Mouse (Mus musculus): Measurements from ENCODE around the gene Pitpnm2.
A peak's percentile ranks its signal among the peaks of the same experiment; 100 is the strongest.

Gene Pitpnm2

DNA sequence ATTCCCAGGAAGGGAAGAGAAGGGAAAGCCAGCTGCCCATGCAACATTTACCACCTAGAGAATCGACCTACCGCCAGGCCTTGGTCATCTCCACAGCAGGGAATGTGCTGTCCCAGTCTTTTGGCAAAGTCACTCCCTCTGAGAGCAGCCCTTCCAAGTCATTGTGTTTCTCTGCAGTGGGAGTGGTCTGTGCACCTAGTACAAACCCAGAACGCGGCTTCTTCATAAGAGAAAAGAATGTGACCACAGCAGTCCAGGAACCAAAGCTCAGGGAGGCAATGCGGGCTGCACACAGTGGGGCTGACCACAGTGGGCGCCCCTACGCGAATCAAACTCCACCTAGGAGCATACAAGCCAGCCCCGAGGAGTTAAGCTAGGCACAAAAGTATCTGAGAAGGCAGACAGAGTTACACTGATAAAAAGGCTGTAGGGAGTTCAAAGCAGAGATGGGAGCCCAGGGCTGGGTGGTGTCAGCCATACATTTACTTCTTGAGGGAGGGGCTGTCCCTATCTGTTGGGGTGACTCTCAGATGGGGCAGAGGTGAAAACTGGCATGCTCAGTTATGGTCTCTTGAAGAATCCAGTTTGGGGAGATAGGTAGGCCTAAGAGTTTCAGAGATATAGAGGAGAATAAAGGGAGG, 1.5 kb downstream of the Pitpnm2 start:
- peak; percentile 35 for DNase-seq (ENCODE audit: low spot score)

DNA sequence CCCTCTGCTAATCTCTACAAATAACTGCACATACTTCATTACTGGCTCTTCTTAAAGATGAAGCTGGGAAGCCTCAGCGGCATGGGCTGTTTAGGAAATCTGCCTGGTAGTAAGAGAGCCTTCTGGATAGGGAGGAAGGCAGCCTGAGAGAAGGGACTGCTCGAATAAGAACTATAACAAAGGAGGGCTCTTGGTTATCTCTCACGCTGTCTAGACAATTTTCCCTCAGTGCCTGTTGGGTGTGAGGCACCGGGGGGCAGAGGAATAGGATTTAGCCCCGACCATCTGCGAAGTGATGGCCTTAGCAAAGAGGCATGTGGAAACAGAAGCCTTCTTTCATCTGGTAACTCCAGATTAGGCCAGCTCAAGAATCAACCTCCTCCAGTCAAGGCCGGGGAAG, 2.3 kb downstream of the Pitpnm2 start:
- no peak for DNase-seq (ENCODE audit: low spot score)

DNA sequence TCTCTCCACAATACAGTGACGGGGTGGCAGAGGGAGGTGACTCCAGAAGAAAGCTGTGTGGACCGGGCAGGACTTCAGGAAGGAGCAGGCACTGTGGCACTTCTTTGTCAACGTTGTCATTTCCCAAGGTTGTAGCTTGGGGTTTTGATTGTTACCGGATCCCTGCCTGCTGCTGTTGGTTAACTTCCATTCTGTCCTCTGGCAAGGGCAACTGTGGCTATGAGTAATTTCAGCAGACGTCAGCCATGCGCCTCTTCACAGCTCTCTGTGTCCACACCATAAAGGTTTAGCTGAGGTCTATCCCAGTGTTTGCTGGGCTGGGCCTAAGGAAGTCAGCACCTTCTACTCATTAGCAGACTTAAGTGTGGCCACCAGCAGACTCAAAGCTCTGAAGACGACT, 4.7 kb downstream of the Pitpnm2 start:
- no peak for DNase-seq (ENCODE audit: low spot score)

DNA sequence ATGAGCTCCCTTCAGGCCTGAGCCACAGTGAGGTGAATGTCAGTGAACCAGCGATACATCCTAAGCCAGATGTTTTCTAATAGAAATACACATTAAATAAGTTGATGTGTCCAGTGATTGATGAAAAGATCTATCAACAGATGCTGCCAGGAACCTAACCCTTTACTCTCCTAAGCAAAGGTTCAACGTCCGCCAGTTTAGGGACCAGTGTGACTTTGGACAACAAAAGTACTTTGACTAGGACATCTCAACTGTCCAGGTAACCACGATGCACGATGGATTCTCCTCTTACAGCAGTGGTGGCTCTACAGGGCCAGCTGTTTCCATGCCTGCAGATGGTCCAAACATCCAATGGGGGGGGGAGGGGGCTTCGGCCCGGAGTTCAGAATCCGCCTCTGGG, 5.1 kb downstream of the Pitpnm2 start:
- DNase-seq (ENCODE audit: low spot score), result no peak

DNA sequence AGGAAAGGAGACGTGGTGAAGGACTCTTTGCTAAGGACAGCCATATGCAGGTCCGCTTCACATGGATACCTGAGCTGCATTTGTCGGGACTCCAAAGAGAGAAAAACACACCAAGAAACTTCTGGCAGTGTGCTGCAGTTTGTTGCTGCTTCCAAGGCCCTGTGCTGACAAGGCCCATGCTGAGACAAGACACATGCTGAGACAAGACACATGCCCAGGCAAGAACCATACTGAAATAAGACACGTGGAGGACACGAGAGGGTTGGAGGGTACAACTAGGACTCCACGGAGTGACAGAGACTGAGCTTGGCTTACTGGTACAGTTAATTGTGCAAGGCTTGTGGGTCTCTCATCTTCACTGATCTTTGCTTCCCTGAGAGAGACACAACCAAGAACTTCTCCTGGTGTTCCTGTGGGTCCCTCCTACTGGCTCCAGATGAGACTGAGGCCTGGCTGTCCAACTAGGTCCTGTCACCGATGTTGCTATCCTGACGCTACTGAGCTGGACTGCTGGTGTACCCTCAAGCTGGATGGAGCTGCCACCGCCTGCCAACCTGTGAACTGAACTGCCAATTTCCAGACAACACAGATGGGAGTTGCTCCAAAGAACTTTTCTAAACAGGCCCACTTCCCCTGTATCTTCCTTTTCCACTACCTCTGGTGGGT, 6.2 kb downstream of the Pitpnm2 start:
- DNase-seq (ENCODE audit: low spot score), result no peak

DNA sequence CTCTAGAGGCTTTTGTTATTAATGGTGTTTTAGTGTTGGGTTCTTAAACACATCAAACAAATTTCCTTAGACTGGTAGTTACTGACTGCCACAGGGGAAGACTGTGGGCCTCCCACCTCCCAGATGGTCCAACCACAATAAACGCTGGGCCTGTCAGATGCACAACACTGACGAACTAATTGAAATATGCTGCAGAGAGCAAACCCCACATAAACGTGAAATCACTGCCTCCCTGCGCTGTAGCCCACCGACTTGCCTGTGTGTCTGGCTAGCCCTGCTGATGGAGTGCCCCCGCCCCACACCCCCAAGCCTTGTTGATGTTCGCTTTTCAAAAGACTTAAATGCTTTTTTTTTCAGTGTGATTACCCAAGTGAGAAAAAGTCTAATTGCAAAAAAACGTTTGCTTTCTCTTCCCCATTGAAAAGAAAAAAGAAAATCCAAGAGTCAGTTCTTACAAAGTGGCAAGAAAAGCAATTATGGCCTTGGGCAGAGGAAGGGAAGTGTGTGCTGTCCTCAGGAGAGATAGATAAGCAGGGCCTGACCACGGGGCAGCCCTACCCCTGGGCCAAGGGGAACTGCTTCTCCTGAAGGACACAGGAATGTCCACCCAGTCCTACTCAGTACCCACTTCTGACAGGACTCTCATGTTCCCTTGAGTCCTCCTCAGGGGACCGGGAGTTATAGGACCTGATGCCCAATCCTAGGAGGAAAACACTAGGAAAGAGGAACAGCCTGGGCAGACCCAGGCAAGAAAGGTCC, 7.7 kb downstream of the Pitpnm2 start:
- DNase-seq (ENCODE audit: low spot score), result no peak

DNA sequence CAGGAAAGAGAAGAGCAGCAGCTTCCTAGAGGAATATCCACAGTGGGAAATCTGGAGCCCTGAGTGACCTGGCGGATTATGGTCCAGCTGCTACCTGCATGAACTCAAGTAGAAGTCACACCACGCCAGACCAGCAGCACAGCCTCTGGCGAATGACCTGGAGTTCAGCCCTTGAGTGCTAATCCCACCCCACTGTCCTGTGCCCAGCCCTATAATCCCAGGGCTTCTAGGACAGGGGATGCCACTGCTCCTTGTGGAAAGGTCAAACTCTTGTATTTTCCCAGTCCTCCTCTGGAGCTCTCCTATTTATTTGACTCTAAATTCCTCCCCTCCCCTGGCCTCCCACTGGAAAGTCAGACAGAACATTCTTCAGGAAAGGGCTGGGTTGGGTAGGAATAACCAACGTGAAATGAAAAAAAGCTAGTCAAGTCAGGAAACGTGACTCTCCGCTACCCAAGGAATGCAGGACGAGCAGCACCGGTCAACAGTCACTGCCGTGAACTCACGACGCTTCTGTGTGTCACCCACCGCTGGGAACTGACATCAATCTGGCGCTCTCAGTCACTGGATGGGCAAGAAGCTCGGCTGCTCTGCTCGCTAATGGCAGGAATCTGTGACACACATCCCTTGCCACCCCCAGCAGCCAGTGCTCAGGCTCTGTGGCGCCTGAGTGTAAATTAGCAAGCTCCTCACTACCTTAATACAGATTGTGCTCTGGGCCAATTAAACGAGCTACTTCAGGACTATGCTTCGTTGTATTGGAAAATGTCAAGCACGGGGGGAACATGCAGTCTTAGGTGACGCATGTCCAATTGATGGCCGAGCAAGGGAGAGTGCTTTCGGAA, 8.5 kb downstream of the Pitpnm2 start:
- peak; percentile 47 for DNase-seq (ENCODE audit: low spot score)

DNA sequence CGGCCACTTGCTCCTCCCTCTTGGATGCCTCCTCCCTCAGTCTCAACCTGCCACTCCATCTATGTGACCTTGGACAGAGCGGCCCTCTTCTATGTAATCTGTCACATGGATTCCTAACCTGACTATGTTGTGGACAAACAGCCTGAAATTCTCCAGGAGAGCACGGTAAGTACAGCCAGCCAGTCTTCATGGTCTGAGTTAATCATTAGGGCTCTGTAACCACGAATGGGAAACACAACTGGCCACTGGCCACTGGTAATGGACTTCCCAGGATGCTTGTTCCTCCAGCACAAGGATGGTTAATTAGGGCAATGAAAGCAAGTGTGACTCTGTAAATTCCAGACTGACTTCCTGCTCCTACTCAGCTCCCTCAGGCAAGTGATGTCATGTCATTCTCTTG, 13.4 kb downstream of the Pitpnm2 start:
- DNase-seq (ENCODE audit: low spot score), result no peak

DNA sequence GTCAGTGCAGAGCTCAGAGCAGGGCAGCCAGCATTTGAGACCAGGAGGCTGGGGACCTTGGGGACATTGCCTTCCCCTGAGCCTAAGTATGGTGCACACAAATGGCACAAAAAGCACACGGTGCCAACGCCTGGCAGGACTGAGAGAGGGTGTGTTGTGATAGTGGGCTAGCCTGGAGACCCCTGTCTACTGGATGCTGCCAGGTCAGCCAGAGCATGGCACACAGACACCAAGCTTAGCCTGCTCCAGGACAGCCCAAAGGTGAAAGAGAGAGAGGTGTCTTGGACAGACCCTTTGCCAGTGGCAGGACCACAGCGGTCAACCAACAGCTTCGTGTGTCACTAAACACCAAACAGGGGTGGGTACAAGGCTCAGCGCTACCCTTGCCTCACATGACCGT, 14.8 kb downstream of the Pitpnm2 start:
- DNase-seq (ENCODE audit: low spot score), result no peak

DNA sequence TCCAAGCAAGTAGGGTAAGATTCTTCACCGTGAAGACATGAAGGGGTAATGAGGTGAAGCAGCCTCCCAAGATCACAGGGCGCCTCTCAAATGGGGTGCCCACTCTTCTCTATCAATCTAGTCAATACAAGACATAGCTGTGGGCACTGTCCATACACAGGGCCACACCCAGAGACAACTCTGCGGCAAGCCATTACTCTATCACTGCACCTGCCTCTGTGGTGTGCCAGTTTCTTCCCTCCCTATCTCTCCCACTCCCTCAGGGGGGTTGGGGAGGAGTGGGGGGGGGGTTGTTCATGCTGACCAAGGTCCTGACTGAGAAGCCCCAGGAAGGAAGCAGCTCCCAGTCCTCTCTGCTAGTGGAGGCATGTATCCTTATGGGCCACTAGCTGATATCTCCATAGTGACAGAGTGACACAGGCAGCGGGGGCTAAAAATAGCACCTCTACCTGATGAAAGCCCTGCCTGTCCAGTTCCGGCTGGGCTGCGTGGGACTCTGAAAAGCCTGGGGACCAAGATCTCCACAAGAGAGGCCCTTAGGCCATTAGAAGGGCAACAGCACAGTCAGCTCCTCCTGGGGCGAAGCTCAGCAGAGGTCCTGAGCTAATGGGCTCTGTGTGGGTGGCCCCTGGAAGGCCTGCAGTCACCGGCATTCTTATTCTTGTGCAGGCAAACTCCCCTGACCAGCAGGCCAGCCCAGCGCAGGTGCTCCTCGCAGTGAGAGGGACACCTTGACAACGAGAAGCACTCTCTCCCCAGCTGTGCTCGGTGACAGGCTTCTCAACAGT, 15.5 kb downstream of the Pitpnm2 start:
- DNase-seq (ENCODE audit: low spot score), result no peak

DNA sequence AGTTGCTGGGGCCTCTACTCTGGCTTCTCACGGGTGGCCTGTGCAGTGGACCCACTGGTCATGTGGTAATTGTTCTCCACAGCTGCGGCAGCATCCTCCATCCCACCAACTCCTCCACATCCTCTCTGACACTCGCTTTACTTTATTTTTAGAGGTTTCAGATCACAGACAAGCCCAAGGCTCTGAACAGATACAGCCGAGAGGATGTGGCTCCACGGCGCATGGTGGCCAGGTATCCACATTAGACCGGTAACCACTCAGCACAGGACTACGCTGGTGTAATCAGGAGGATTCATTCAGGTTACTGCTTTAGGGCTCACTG, 16.5 kb downstream of the Pitpnm2 start:
- DNase-seq (ENCODE audit: low spot score), result no peak

DNA sequence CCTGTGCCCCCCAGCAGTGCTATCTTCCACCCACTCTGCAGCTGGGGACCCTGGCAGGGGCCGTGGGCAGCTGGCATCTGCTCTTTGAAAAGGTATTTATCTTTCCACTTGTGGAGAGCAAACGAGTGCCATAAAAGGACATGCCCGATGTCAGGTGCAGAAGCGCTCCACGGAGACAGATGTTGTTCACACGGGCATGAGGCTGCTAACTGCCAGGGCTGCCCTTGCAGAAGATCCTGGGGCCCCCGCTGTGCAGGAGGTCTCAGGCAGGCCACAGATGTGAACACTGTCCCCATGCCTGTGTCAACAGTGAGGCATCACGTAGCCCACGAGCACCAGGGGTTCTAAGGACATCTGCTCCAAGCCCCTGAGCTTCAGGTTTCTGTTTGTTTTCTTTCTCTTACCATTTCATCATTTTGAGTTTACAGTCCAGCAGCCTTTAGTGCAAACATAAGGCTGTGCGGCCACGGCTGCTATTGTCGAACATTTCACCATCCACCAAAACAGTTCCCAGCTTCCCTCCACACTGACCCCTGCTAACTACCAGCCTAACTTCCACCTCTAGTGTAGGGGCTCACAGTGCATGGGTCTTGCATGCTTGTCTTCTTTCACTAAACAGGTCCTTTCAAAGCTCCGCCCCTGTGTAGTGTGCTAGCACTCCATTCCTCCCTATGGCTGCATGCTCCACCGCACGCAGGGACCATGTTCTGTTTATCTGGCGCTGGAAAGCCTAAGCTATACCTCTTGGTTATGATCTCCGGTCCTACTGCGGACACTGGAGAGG, 17.0 kb downstream of the Pitpnm2 start:
- peak; percentile 31 for DNase-seq (ENCODE audit: low spot score)

DNA sequence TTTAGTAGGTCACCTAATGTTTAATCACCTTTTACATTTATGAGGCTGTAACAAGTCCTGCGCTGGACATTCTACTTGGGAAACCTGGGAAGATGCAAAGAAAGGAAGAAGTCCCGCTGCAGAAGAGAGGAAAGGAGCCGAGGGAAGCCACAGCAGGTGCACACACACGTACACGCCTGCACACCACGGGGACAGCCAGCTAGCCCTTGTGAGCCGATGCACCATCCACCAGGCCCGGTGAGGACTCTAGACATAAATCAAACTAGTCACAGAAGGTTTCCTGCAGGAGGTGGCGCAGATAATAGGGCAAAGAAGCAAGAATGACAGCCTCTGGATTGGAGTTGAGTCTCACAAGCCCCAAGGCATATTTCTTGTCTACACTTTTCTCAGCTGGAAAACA, 19.1 kb downstream of the Pitpnm2 start:
- no peak for DNase-seq (ENCODE audit: low spot score)

DNA sequence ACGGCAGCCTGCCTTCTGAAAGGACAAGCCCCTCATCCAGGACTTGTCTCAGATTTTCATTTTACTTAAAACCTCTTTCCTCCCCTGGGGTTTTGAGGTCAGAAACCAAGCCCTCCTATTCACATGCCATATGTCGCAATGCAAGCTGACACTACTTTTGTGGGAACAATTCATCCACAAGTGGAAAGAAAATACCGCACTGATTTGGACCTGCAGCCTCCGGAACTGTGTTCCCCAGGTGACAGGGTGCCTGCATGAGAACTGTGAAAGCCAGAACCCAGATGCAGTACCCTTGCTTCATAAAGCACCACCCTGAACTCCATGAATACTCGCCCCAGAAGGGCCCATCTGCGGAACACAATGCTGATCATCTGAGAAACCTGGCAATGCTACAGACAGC, 22.4 kb downstream of the Pitpnm2 start:
- DNase-seq (ENCODE audit: low spot score), result peak; percentile 46

DNA sequence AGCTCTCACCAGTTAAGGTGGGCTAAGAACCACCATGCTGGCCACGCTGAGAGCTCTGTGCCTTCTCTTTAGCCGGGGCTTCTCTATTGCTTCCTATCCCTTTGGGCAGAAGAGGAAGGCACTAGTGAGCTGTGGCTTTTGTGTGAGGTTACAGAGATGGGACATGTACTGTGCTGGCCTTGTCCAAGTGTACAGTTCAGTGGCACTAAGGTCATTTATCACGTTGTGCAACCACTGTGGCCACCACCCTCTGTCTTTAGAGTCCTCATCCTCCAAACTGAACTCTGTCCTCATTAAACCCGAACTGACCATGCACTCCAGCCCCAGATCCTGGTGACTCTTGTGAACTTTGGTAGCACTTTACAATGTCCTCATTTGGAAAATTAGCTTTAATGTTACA, 23.1 kb downstream of the Pitpnm2 start:
- DNase-seq (ENCODE audit: low spot score), result no peak

DNA sequence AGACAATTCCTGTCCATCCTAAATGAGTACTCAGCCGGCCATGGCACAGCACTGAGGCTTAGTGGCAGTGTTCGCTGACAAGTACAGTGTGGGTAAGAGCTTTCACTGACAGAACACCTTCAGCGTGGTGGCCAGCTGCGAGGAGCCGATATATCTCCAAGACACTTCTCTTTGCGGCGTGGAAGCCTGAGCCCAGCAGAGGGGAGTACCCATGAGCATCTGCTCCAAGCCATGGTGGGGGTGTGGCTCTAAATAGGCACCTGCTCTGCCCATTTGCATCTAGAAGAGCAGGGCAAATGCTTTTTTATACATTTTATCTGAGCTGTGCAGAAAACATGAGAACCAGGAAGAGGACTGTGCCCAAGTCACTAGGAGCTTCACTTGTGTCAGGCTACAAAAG, 23.7 kb downstream of the Pitpnm2 start:
- DNase-seq (ENCODE audit: low spot score), result no peak

DNA sequence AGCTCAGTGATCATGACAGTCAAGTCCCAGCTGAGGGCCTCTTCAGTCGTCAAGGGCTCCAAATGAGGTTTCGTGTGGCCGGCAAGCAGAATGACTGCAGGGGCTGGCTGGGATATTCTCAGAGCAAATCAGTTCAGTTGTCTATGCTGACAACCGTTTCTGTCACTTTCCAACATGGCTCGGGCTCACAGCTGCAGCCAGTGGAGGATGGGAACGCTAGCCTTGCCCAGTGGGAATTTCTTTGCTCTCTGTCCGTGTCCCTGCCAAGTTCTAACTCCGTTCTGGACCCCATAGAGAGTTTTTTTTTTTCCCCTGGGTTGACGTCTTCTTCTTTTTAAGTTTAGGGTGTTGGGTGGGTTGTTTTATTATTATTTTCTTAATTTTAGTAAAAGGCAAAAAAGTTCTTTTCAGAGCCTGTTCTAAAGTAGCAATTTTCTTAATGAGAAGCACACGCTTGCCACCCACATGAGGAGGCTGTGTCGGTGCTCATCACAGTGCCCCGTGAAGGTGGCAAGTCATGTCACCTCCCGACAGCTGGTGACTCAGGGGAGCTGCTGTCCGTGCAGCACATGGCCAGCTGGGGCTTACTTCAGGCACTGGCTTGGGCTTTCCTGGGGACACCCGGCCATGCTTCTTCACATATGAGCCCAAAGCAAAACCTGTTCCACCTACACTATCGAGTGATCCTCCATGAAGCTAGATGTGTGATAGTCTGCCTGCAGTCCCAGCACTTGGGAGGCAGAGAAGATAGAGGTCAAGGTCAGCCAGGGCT, 25.1 kb downstream of the Pitpnm2 start:
- DNase-seq (ENCODE audit: low spot score), result no peak

DNA sequence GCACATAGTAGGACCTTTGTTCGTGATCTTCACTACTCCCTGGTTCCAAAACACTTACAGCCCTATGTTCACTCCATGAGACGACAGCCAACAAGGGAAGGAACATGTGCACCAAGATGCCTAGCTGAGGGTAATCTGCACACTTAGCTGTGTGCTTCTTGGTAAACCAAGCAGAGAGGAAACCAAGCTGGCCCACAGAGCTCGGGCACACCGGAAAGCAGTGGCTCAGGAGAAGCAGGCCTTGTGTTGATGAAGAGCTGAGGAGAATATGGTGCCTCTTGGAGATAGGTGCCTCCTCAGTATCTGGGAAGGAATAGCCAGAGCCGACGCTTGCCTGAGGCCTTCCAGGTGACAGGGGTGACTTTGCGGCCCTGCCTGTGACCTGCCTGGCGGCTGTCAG, 26.0 kb downstream of the Pitpnm2 start:
- DNase-seq (ENCODE audit: low spot score), result no peak

DNA sequence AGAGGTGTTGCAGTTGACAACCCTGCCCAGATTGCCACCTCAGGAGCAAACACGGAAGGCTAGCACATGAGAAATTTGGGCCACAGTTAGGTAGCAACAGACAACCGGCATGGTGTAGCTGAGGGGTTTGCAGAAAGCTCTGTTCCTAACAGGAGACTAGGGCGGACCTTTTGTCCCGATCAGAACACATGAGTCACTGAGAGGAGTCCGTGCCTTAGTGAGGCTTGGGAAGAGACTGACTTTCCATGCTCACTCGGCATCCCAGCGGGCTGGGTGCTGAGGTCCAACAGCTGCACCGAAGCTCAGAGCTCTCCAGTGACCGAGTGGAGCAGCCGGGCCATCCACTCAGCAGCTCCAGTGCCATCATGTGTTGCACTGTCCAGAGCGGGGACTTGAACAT, 26.9 kb downstream of the Pitpnm2 start:
- no peak for DNase-seq (ENCODE audit: low spot score)

DNA sequence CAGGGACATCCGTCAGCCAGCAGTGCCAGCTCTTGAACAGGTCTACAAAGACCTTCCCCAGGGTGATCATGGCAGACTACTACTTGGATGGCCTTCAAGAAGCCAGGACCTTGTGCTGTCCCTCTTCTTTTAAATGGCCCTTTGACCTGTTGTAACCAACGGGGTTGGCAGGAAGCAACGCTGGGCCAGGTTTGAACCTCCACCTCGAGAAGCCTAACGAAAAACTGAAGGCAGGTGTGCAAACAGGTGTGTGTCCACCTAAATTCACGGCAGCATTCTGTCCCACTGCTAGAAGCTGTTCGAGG, 27.9 kb downstream of the Pitpnm2 start:
- DNase-seq (ENCODE audit: low spot score), result no peak

Measured in embryo, embryonic 10.5 days (tissue).